Mouse (Mus musculus) bone marrow macrophage, adult 2 months (primary cell): ENCODE measurements around the gene Susd6.

Experiments
- CTCF ChIP-seq: IDR thresholded peaks from 2 replicates; pipeline ENCODE4 v1.5.1; 2012; ENCODE audit warnings: low read depth, mild to moderate bottlenecking, low read length, moderate library complexity
- POLR2A ChIP-seq: IDR thresholded peaks from 2 replicates; pipeline ENCODE4 v1.6.1; 2012; ENCODE audit warnings: mild to moderate bottlenecking, low read depth, low read length, borderline replicate concordance

- no peak for TF ChIP-seq CTCF
- TF ChIP-seq POLR2A: no peak
These were observed 63.4 kb downstream of the Susd6 start for GRCm38 (mm10) chr12:80853737-80854136.
